Mouse (Mus musculus) intestine, embryonic 14.5 days (tissue): ENCODE data around the gene Ptgr1. TPM values are rescaled to one million over a fixed set of nuclear protein-coding genes. Genes with fewer than 3 reads are reported as not detected.

Source experiments
- ATAC-seq: fragments of 200-750 bp; cut with Nextera tagmentation; replicated peaks from 2 replicates; pipeline ENCODE4 v1.8.0; 2017; ENCODE audit warnings: low read depth, moderate number of reproducible peaks, moderate TSS enrichment, moderate library complexity; ENCODE audit not compliant: low FRiP score, low TSS enrichment
- DNase-seq: peaks from one replicate; pipeline ENCODE4 v3.0.0-alpha.2; 2018; ENCODE audit warnings: low spot score
- H3K27ac ChIP-seq: fragments of 300-500 bp; sonication (generic); 2 replicates; pipeline ENCODE4 v1.5.1; 2014; ENCODE audit warnings: low read depth, mild to moderate bottlenecking, control low read depth
- H3K27me3 ChIP-seq: fragments of 300-500 bp; sonication (generic); replicated peaks from 2 replicates; pipeline ENCODE4 v1.6.1; 2014; ENCODE audit warnings: low read length, control low read depth; ENCODE audit not compliant: control insufficient read depth, insufficient read depth
- H3K36me3 ChIP-seq: fragments of 300-500 bp; sonication (generic); 2 replicates; pipeline ENCODE4 v1.6.1; 2014; ENCODE audit warnings: low read length, control low read depth; ENCODE audit not compliant: control insufficient read depth, insufficient read depth
- H3K4me1 ChIP-seq: fragments of 300-500 bp; sonication (generic); replicated peaks from 2 replicates; pipeline ENCODE4 v1.6.1; 2014; ENCODE audit warnings: low read length, control low read depth, mixed read lengths; ENCODE audit not compliant: control insufficient read depth, insufficient read depth
- H3K4me2 ChIP-seq: fragments of 300-500 bp; sonication (generic); 2 replicates; pipeline ENCODE4 v1.6.1; 2014; ENCODE audit warnings: low read length
- H3K4me3 ChIP-seq: fragments of 300-500 bp; sonication (generic); 2 replicates; pipeline ENCODE4 v1.5.1; 2014; ENCODE audit warnings: low read depth, low read length, control low read depth, mixed read lengths
- H3K9ac ChIP-seq: fragments of 300-500 bp; sonication (generic); 2 replicates; pipeline ENCODE4 v1.6.1; 2014; ENCODE audit warnings: mild to moderate bottlenecking, low read length
- H3K9me3 ChIP-seq: fragments of 300-500 bp; sonication (generic); 2 replicates; pipeline ENCODE4 v1.6.1; 2016; ENCODE audit warnings: low read length, control low read depth; ENCODE audit not compliant: control insufficient read depth
- WGBS: fragments of 180-500 bp; shearing (Covaris S2); extraction: QIAGEN DNeasy Blood & Tissue Kit; methylation state at CpG from one replicate; pipeline ENCODE4 v1.1.7; 2014; 5-methylcytosine and 5-hydroxymethylcytosine counted together
- polyA plus RNA-seq: library from polyadenylated mRNA; unstranded; fragments of >200 nt; fragmentation: Nextera tagmentation; extraction: Ambion mirVana; gene quantifications from 2 replicates; pipeline ENCODE4 v1.2.1, GENCODE M21; 2014

Ptgr1 gene
- polyA plus RNA-seq: 29.3 and 33.9 TPM in 2 replicates

GRCm38 (mm10) chr4:58986540-58987190 lies at the start of gene Ptgr1:
Gene Ptgr1 (minus strand): TSS chr4:58987119.
- WGBS: under 1% methylated on average over 28 of the region's 28 CpGs
- peak within 1 kb of the TSS; percentile 55 for H3K4me2 ChIP-seq

DNA sequence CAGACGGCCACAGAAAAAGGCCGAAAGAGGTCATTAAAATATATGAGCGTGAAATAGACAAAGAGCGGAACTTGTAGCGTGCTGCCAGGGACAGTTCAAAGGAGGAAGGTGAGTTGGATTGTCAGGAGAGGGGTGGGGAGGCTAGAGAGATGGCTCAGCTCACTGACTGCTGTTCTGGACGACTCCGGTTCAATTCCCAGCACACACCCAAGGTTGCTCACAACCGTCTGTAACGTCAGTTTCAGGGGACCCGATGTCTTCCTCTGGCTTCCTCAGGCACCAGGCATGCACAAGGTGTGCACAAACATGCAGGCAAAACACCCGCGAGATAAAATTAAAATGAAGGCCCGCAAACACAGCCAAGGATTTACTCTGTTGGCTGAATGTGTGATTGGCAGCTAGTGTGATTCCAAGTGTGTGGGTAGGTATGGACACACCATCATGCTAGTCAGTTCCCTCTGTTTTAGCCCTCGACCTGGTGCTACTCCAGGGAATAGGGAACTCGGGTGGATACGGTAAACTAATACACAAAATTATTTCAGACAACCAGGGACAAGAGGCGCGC lies 48.9 kb upstream of the Ptgr1 start:
- ATAC-seq: 0 out of 2 replicates have a peak, but pooled peaks have one; percentile 14
- H3K4me2 ChIP-seq: peak overlapping the region; percentile 51
- no peaks in the 10 kb centered on the region for H3K4me1 ChIP-seq
- WGBS: 63% methylated on average over 18 of the region's 18 CpGs
- no peaks in the 10 kb centered on the region for H3K27me3 ChIP-seq
- peaks cover 2% of the 10 kb centered on the region; the same call in 1 of the 2 replicates for H3K9me3 ChIP-seq
- H3K36me3 ChIP-seq: 0 out of 2 replicates have a peak, but pooled peaks cover 6% of the 10 kb centered on the region
- peak overlapping the region; percentile 75 for H3K4me3 ChIP-seq
- H3K27ac ChIP-seq: no peak overlapping the region
- H3K9ac ChIP-seq: peak overlapping the region; percentile 81
- peak; percentile 56 for DNase-seq

More at GRCm38 (mm10) chr4:58986540-58987190, at the start of gene Ptgr1:
- Histone ChIP-seq H3K4me1 (0 out of 2 replicates have a peak, but pooled peaks cover 4% of the 10 kb centered on the region), H3K36me3 (no peaks in the 10 kb centered on the region), H3K27ac (no peak within 1 kb of the TSS), H3K27me3 (no peaks in the 10 kb centered on the region), H3K4me3 (peak within 1 kb of the TSS; percentile 45), H3K9me3 (no peaks in the 10 kb centered on the region), H3K9ac (peak within 1 kb of the TSS; percentile 35)
- DNase-seq (peak; percentile 93), ATAC-seq (peak; percentile 80)

DNA sequence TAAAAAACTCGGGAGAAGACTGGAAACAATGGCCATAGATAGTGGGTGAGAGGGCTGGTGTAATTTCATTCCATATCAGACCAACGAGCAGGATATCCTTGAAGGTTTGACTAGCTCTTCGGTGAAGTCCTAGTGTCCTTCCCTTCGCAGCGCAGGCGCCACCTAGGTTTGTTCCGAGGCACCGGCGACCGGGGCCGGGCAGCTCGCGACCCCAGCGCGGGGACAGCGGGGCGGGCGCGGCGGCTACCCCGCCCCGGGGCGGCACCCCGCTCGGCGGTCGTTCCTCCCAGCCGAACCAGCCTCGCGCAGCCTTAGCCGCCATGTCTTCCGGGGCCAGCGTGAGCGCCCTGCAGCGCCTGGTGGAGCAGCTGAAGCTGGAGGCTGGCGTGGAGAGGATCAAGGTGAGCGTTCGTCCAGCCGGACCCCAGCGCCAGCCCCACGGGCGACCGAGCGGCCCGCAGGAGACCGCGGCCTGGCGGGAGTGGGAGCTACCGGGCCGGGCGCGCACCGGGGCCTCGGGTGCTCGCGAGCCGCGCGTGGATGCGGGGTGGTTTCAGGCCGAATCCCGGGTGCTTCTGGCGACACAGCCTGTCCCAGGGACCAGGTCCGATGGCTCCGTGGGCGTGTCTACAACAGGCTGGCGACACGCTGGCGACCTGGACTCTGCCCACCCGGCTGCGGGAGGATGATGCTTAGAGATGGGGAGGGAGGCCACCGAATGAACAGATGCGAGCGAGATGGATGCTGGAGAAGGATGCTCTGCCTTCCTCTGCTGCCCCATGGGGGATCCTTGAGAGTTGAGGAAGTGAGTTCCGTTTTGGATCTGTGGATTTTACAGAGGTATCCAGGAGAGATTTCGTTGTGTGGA lies 48.2 kb upstream of the Ptgr1 start, which contains the start of gene Gng10:
Gene Gng10 (plus strand): TSS at position 171 of the 868 bp plus-strand sequence.
- H3K27me3 ChIP-seq: no peaks in the 10 kb centered on the region
- peak within 1 kb of the TSS; percentile 81 for H3K9ac ChIP-seq
- 0 out of 2 replicates have a peak, but pooled peaks cover 5% of the 10 kb centered on the region for H3K36me3 ChIP-seq
- DNase-seq (peak; percentile 85), ATAC-seq (peak; percentile 83)
- H3K9me3 ChIP-seq: peaks cover 2% of the 10 kb centered on the region; the same call in 1 of the 2 replicates
- WGBS: 13% methylated on average over 76 of the region's 76 CpGs
- H3K27ac ChIP-seq: peak within 1 kb of the TSS; percentile 51; the same call in 1 of the 2 replicates
- H3K4me3 ChIP-seq: peak within 1 kb of the TSS; percentile 75
- H3K4me1 ChIP-seq: no peaks in the 10 kb centered on the region
- peak within 1 kb of the TSS; percentile 51 for H3K4me2 ChIP-seq

DNA sequence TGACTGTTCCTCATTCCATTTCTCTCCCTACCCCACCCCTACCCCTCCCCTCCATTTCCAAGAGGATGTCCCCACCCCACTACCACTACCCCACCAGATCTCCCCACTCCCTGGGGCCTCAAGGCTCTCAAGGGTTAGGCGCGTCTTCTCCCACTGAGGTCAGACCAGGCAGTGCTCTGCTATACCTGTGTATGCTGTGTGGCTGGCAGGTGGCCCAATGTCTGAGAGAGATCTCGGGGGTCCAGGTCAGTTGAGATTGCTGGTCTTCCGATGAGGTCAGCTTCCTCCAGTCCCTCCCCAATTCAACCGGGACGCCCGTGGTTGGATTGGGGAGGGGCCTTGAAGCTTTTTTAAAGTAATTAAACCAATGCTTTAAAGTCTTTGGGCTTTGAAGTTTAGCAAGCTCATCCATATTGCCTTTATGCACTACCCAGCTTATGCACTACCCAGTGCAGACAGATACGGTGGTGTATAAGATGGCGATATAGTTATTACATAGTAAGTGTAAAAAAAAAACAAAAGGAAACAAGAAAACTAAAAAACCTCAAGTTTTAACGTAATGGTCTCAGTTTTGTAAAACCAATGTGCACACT lies 47.5 kb upstream of the Ptgr1 start:
- Histone ChIP-seq H3K27ac (no peak overlapping the region), H3K9me3 (peaks cover 2% of the 10 kb centered on the region; the same call in 1 of the 2 replicates), H3K4me1 (no peaks in the 10 kb centered on the region), H3K9ac (peak overlapping the region; percentile 81; the same call in 1 of the 2 replicates), H3K36me3 (no peaks in the 10 kb centered on the region), H3K27me3 (no peaks in the 10 kb centered on the region), H3K4me2 (peak overlapping the region; percentile 51), H3K4me3 (peak overlapping the region; percentile 75)
- no peak for DNase-seq
- 82% methylated on average over 10 of the region's 10 CpGs for WGBS
- ATAC-seq: 0 out of 2 replicates have a peak, but pooled peaks have one; percentile 6

- 72% methylated on average over 2 of the region's 2 CpGs for WGBS
- H3K9ac ChIP-seq: no peak overlapping the region
- ATAC-seq (no peak), DNase-seq (no peak)
- H3K36me3 ChIP-seq: peaks cover 45% of the 10 kb centered on the region
- H3K9me3 ChIP-seq: no peaks in the 10 kb centered on the region
- no peaks in the 10 kb centered on the region for H3K27me3 ChIP-seq
- no peak overlapping the region for H3K27ac ChIP-seq
- H3K4me3 ChIP-seq: no peak overlapping the region
- H3K4me2 ChIP-seq: no peak overlapping the region
- H3K4me1 ChIP-seq: no peaks in the 10 kb centered on the region
These were observed 30.0 kb upstream of the Ptgr1 start for GRCm38 (mm10) chr4:59016922-59017321.

GRCm38 (mm10) chr4:59015181-59015580 lies 28.3 kb upstream of the Ptgr1 start:
- H3K4me2 ChIP-seq: no peak overlapping the region
- H3K36me3 ChIP-seq: peaks cover 33% of the 10 kb centered on the region
- ATAC-seq (no peak), DNase-seq (no peak)
- H3K27ac ChIP-seq: no peak overlapping the region
- no peak overlapping the region for H3K4me3 ChIP-seq
- no peaks in the 10 kb centered on the region for H3K4me1 ChIP-seq
- H3K9me3 ChIP-seq: no peaks in the 10 kb centered on the region
- H3K9ac ChIP-seq: no peak overlapping the region
- 90% methylated on average over 3 of the region's 3 CpGs for WGBS
- H3K27me3 ChIP-seq: no peaks in the 10 kb centered on the region

DNA sequence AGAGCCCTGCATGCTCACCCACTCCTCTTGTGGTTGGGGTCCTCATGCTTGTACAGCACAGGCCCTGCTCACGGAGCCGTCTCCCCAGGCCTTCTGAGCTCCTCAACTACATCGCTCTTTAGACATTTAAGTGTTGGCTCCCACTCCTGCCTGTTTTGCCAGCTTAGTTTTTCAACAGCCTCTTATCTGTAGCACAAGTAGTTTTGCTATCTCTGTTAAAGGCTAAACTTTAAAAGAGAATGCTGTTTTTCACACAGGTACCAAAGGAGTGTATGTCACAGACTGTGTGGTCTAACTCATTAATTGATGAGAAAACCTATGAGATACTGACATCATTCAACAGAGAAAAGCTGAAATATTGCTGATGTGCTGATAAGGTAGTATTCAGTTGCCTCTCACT lies 24.5 kb upstream of the Ptgr1 start:
- Histone ChIP-seq H3K4me3 (no peak overlapping the region), H3K4me2 (no peak overlapping the region), H3K4me1 (no peaks in the 10 kb centered on the region), H3K27ac (no peak overlapping the region), H3K9me3 (no peaks in the 10 kb centered on the region), H3K9ac (no peak overlapping the region), H3K36me3 (0 out of 2 replicates have a peak, but pooled peaks cover 8% of the 10 kb centered on the region), H3K27me3 (no peaks in the 10 kb centered on the region)
- WGBS: 75% methylated on average over 3 of the region's 3 CpGs
- ATAC-seq (no peak), DNase-seq (peak; percentile 42)

DNA sequence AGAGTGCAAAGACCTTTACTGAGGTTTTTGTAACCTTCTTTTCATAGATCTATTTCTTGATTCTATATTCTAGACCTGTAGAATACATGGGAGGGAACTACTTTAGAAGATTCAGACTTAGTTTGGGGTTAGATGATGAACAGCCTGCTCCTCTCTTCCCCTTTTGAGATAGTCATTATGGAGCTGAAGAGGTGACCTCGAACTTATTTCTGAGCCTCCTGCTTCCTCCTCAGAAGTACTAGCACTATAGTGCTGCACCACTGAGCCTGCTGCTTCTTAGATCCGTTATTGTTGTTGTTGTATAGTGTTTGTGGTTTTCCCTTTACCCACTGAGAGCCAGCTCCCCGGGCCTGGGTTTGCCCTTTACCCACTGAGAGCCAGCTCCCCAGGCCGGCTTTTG lies 22.8 kb upstream of the Ptgr1 start:
- peaks cover 9% of the 10 kb centered on the region for H3K4me1 ChIP-seq
- H3K27me3 ChIP-seq: no peaks in the 10 kb centered on the region
- 83% methylated on average over 4 of the region's 4 CpGs for WGBS
- no peak overlapping the region for H3K4me2 ChIP-seq
- H3K9ac ChIP-seq: no peak overlapping the region
- no peak overlapping the region for H3K4me3 ChIP-seq
- no peak overlapping the region for H3K27ac ChIP-seq
- ATAC-seq: no peak
- H3K36me3 ChIP-seq: 0 out of 2 replicates have a peak, but pooled peaks cover under 1% of the 10 kb centered on the region
- peak; percentile 28 for DNase-seq
- no peaks in the 10 kb centered on the region for H3K9me3 ChIP-seq
